Mouse (Mus musculus) spleen, adult 2 months (tissue): ENCODE measurements around the gene Dus4l.

Source experiments
- CTCF ChIP-seq: fragments of 200-500 bp; IDR thresholded peaks from 2 replicates; pipeline ENCODE4 v1.5.1; 2011; ENCODE audit warnings: mild to moderate bottlenecking, inconsistent platforms; ENCODE audit not compliant: insufficient read depth, insufficient read length, insufficient replicate concordance; ENCODE audit errors: extremely low read depth
- POLR2A ChIP-seq: fragments of 200-500 bp; IDR thresholded peaks from 2 replicates; pipeline ENCODE4 v1.6.1; 2011; ENCODE audit warnings: low read depth, low read length, inconsistent platforms

GRCm38 (mm10) chr12:31625016-31625415, 29.6 kb downstream of the Dus4l start:
- no peak for TF ChIP-seq POLR2A
- no peak for TF ChIP-seq CTCF
